Mouse (Mus musculus): ENCODE results near the gene Trem2.

- TF ChIP-seq CTCF (IDR thresholded peaks at IDR 0.05; ENCODE audit: low read depth) = no peak
- TF ChIP-seq EP300 (IDR thresholded peaks at IDR 0.05; ENCODE audit: low read depth) = no peak
Measured at GRCm38 (mm10) chr17:48346231-48346630, at the start of gene Trem2.

All from liver, embryonic 14.5 days (tissue).